Mouse (Mus musculus): ENCODE measurements around the gene Capn15. TPM values are rescaled to one million over a fixed set of nuclear protein-coding genes. Genes with fewer than 3 reads are reported as not detected.

Gene Capn15
- total and polyA plus RNA-seq, 2 experiments from 2014 or later, result 6.0 to 7.4 TPM

- peak; percentile 70 for ATAC-seq (ENCODE audit: insufficient read depth, low read depth)
- 0 out of 2 replicates have a peak overlapping the region, but pooled peaks have one; percentile 9 for H3K9ac ChIP-seq (replicated peaks; ENCODE audit: low read depth, low read length)
- no peak overlapping the region for H3K4me3 ChIP-seq (ENCODE audit: low read depth, low read length)
- 21% methylated on average over 5 of the region's 5 CpGs for WGBS
- peaks cover 11% of the 10 kb centered on the region for H3K36me3 ChIP-seq (replicated peaks; ENCODE audit: control insufficient read depth, insufficient read depth, low read length)
- peak overlapping the region; percentile 55 for H3K27ac ChIP-seq (ENCODE audit: low read depth)
- peaks cover 11% of the 10 kb centered on the region; the same call in 1 of the 2 replicates for H3K4me1 ChIP-seq (ENCODE audit: control insufficient read depth, insufficient read depth)
- 0 out of 2 replicates have a peak overlapping the region, but pooled peaks have one; percentile 7 for H3K4me2 ChIP-seq (ENCODE audit: low read depth, low read length)
- TF ChIP-seq EP300 (IDR thresholded peaks at IDR 0.05; ENCODE audit: low read depth) (peak; percentile 48; the same call in 1 of the 2 replicates), CTCF (IDR thresholded peaks at IDR 0.05; ENCODE audit: low read depth) (no peak)
- peak; percentile 31 for DNase-seq (ENCODE audit: low spot score)
- no peaks in the 10 kb centered on the region for H3K9me3 ChIP-seq (replicated peaks; ENCODE audit: control insufficient read depth, low read length)
- no peaks in the 10 kb centered on the region for H3K27me3 ChIP-seq (ENCODE audit: control insufficient read depth, insufficient read depth, low read length)
Observed at GRCm38 (mm10) chr17:26017949-26018348, 32.4 kb upstream of the Capn15 start.

- Histone ChIP-seq H3K36me3 (replicated peaks; ENCODE audit: control insufficient read depth, insufficient read depth, low read length) (peaks cover 14% of the 10 kb centered on the region), H3K27me3 (ENCODE audit: control insufficient read depth, insufficient read depth, low read length) (no peaks in the 10 kb centered on the region), H3K27ac (ENCODE audit: low read depth) (no peak overlapping the region), H3K4me2 (ENCODE audit: low read depth, low read length) (no peak overlapping the region), H3K4me1 (ENCODE audit: control insufficient read depth, insufficient read depth) (peaks cover 11% of the 10 kb centered on the region; the same call in 1 of the 2 replicates), H3K4me3 (ENCODE audit: low read depth, low read length) (no peak overlapping the region), H3K9ac (replicated peaks; ENCODE audit: low read depth, low read length) (no peak overlapping the region), H3K9me3 (replicated peaks; ENCODE audit: control insufficient read depth, low read length) (no peaks in the 10 kb centered on the region)
- no peak for TF ChIP-seq CTCF (IDR thresholded peaks at IDR 0.05; ENCODE audit: low read depth)
- TF ChIP-seq EP300 (IDR thresholded peaks at IDR 0.05; ENCODE audit: low read depth), result no peak
- no peak for ATAC-seq (ENCODE audit: insufficient read depth, low read depth)
- no peak for DNase-seq (ENCODE audit: low spot score)
- 76% methylated on average over 3 of the region's 3 CpGs for WGBS
Observed at GRCm38 (mm10) chr17:26017021-26017420, 31.4 kb upstream of the Capn15 start.

DNA sequence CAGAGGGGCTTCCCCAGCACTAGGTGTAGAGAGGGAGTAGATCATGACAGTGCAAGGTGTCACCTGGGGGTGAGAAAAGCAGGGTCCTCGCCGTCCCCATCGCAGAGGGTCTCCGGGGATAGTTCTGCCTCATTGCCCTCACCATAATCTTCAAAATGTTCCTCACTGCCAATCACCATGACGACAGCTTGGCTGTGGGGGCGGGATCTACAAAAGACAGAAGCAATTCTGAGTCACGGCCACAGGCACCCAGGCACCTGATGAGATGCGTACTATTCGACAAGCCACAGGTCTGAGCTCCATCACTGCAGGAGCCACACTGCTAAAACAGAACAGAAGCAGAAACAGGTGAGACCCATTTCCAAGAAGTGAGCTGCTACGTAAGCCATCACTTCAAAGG, 28.1 kb upstream of the Capn15 start:
- H3K4me1 ChIP-seq (ENCODE audit: control insufficient read depth, insufficient read depth), result peaks cover 12% of the 10 kb centered on the region; the same call in 1 of the 2 replicates
- no peak overlapping the region for H3K27ac ChIP-seq (ENCODE audit: low read depth)
- no peak for DNase-seq (ENCODE audit: low spot score)
- H3K36me3 ChIP-seq (replicated peaks; ENCODE audit: control insufficient read depth, insufficient read depth, low read length), result peaks cover 18% of the 10 kb centered on the region
- no peak overlapping the region for H3K4me3 ChIP-seq (ENCODE audit: low read depth, low read length)
- H3K4me2 ChIP-seq (ENCODE audit: low read depth, low read length), result no peak overlapping the region
- 82% methylated on average over 10 of the region's 10 CpGs for WGBS
- no peak for TF ChIP-seq CTCF (IDR thresholded peaks at IDR 0.05; ENCODE audit: low read depth)
- no peak for TF ChIP-seq EP300 (IDR thresholded peaks at IDR 0.05; ENCODE audit: low read depth)
- ATAC-seq (ENCODE audit: insufficient read depth, low read depth), result no peak
- H3K9ac ChIP-seq (replicated peaks; ENCODE audit: low read depth, low read length), result no peak overlapping the region
- H3K27me3 ChIP-seq (ENCODE audit: control insufficient read depth, insufficient read depth, low read length), result no peaks in the 10 kb centered on the region
- no peaks in the 10 kb centered on the region for H3K9me3 ChIP-seq (replicated peaks; ENCODE audit: control insufficient read depth, low read length)

- WGBS, result 11% methylated on average over 15 of the region's 15 CpGs
- peaks cover 4% of the 10 kb centered on the region; the same call in 1 of the 2 replicates for H3K4me1 ChIP-seq (ENCODE audit: control insufficient read depth, insufficient read depth)
- no peaks in the 10 kb centered on the region for H3K9me3 ChIP-seq (replicated peaks; ENCODE audit: control insufficient read depth, low read length)
- peak overlapping the region; percentile 35; the same call in 1 of the 2 replicates for H3K4me2 ChIP-seq (ENCODE audit: low read depth, low read length)
- H3K4me3 ChIP-seq (ENCODE audit: low read depth, low read length), result no peak overlapping the region
- peaks cover 18% of the 10 kb centered on the region for H3K36me3 ChIP-seq (replicated peaks; ENCODE audit: control insufficient read depth, insufficient read depth, low read length)
- no peak for TF ChIP-seq EP300 (IDR thresholded peaks at IDR 0.05; ENCODE audit: low read depth)
- TF ChIP-seq CTCF (IDR thresholded peaks at IDR 0.05; ENCODE audit: low read depth), result peak; percentile 85
- peak; percentile 92 for ATAC-seq (ENCODE audit: insufficient read depth, low read depth)
- no peak overlapping the region for H3K27ac ChIP-seq (ENCODE audit: low read depth)
- H3K27me3 ChIP-seq (ENCODE audit: control insufficient read depth, insufficient read depth, low read length), result no peaks in the 10 kb centered on the region
- DNase-seq (ENCODE audit: low spot score), result peak; percentile 89
- H3K9ac ChIP-seq (replicated peaks; ENCODE audit: low read depth, low read length), result no peak overlapping the region
Observed at GRCm38 (mm10) chr17:26011841-26012460, 26.4 kb upstream of the Capn15 start.

- peaks cover 4% of the 10 kb centered on the region; the same call in 1 of the 2 replicates for H3K4me1 ChIP-seq (ENCODE audit: control insufficient read depth, insufficient read depth)
- H3K4me3 ChIP-seq (ENCODE audit: low read depth, low read length), result no peak overlapping the region
- no peaks in the 10 kb centered on the region for H3K27me3 ChIP-seq (ENCODE audit: control insufficient read depth, insufficient read depth, low read length)
- H3K9me3 ChIP-seq (replicated peaks; ENCODE audit: control insufficient read depth, low read length), result no peaks in the 10 kb centered on the region
- DNase-seq (ENCODE audit: low spot score) (peak; percentile 73), ATAC-seq (ENCODE audit: insufficient read depth, low read depth) (peak; percentile 56)
- H3K27ac ChIP-seq (ENCODE audit: low read depth), result no peak overlapping the region
- TF ChIP-seq CTCF (IDR thresholded peaks at IDR 0.05; ENCODE audit: low read depth), result peak; percentile 93
- no peak for TF ChIP-seq EP300 (IDR thresholded peaks at IDR 0.05; ENCODE audit: low read depth)
- H3K9ac ChIP-seq (replicated peaks; ENCODE audit: low read depth, low read length), result no peak overlapping the region
- 17% methylated on average over 4 of the region's 4 CpGs for WGBS
- H3K4me2 ChIP-seq (ENCODE audit: low read depth, low read length), result no peak overlapping the region
- peaks cover 20% of the 10 kb centered on the region for H3K36me3 ChIP-seq (replicated peaks; ENCODE audit: control insufficient read depth, insufficient read depth, low read length)
Observed at GRCm38 (mm10) chr17:26009540-26009939, 23.9 kb upstream of the Capn15 start.
